Mouse (Mus musculus): Measurements from ENCODE around the gene Gm49325. TPM values are rescaled to one million over a fixed set of nuclear protein-coding genes. Genes with fewer than 3 reads are reported as not detected.
"Not testable (repeated sequence)": the region's sequence is repeated elsewhere in the genome, so short reads cannot be mapped to it uniquely, and the experiment has no call there.

Gene Gm49325
- polyA plus RNA-seq, 1 experiment from 2014 or later: 1.7 TPM

- ATAC-seq (no peak), DNase-seq (ENCODE audit: low spot score) (no peak)
- Histone ChIP-seq H3K27ac (ENCODE audit: low read depth, low read length) (no peak overlapping the region), H3K36me3 (ENCODE audit: control insufficient read depth, insufficient read depth, low read length) (no peaks in the 10 kb centered on the region), H3K9ac (ENCODE audit: low read length) (no peak overlapping the region), H3K4me3 (ENCODE audit: low read depth, low read length) (no peak overlapping the region), H3K27me3 (replicated peaks; ENCODE audit: control insufficient read depth, insufficient read depth, low read length) (no peaks in the 10 kb centered on the region), H3K4me2 (ENCODE audit: low read length) (no peak overlapping the region), H3K4me1 (ENCODE audit: control insufficient read depth, insufficient read depth, low read length) (no peaks in the 10 kb centered on the region), H3K9me3 (replicated peaks; ENCODE audit: control insufficient read depth, low read length) (no peaks in the 10 kb centered on the region)
- WGBS: 89% methylated on average over 4 of the region's 4 CpGs
These were observed 65.5 kb downstream of the Gm49325 start for GRCm38 (mm10) chr10:77671519-77671918.

DNA sequence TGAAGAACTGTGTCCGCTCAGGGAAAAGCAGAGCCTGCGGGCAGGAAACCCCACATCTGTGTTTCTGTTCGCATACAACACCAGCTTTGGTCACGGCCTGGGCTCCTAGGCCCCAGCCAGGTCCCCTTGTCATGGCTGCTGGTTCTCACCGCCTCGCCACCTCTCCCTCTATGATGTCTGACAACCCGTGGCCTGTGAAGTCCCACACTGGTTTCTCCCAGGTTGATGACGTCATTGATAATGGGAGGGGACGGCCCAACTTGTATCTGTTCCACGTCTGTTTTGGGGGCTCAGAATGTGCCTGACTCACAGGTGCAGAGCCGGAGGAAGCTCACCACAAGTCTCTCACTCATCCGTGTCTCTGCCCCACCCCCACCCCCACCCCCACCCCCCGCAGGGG, 67.8 kb downstream of the Gm49325 start:
- DNase-seq (ENCODE audit: low spot score) (no peak), ATAC-seq (no peak)
- H3K36me3 ChIP-seq (ENCODE audit: control insufficient read depth, insufficient read depth, low read length): no peaks in the 10 kb centered on the region
- no peak overlapping the region for H3K9ac ChIP-seq (ENCODE audit: low read length)
- H3K27ac ChIP-seq (ENCODE audit: low read depth, low read length): no peak overlapping the region
- H3K27me3 ChIP-seq (replicated peaks; ENCODE audit: control insufficient read depth, insufficient read depth, low read length): peaks cover 5% of the 10 kb centered on the region; the same call in 1 of the 2 replicates
- H3K4me1 ChIP-seq (ENCODE audit: control insufficient read depth, insufficient read depth, low read length): peaks cover 9% of the 10 kb centered on the region
- WGBS: 63% methylated on average over 13 of the region's 13 CpGs
- no peaks in the 10 kb centered on the region for H3K9me3 ChIP-seq (replicated peaks; ENCODE audit: control insufficient read depth, low read length)
- H3K4me3 ChIP-seq (ENCODE audit: low read depth, low read length): no peak overlapping the region
- H3K4me2 ChIP-seq (ENCODE audit: low read length): no peak overlapping the region

GRCm38 (mm10) chr10:77677562-77677961, 71.6 kb downstream of the Gm49325 start:
- H3K27me3 ChIP-seq (replicated peaks; ENCODE audit: control insufficient read depth, insufficient read depth, low read length): peaks cover 5% of the 10 kb centered on the region; the same call in 1 of the 2 replicates

GRCm38 (mm10) chr10:77682994-77683393, 77.0 kb downstream of the Gm49325 start:
- Histone ChIP-seq H3K27me3 (replicated peaks; ENCODE audit: control insufficient read depth, insufficient read depth, low read length) (peaks cover 8% of the 10 kb centered on the region; the same call in 1 of the 2 replicates), H3K4me3 (ENCODE audit: low read depth, low read length) (no peak overlapping the region)
- WGBS: 75% methylated on average over 7 of the region's 7 CpGs

More at GRCm38 (mm10) chr10:77677562-77677961, 71.6 kb downstream of the Gm49325 start:
- H3K9ac ChIP-seq (ENCODE audit: low read length): peak overlapping the region; percentile 46
- no peaks in the 10 kb centered on the region for H3K36me3 ChIP-seq (ENCODE audit: control insufficient read depth, insufficient read depth, low read length)
- H3K4me1 ChIP-seq (ENCODE audit: control insufficient read depth, insufficient read depth, low read length): peaks cover 9% of the 10 kb centered on the region
- H3K27ac ChIP-seq (ENCODE audit: low read depth, low read length): no peak overlapping the region
- H3K9me3 ChIP-seq (replicated peaks; ENCODE audit: control insufficient read depth, low read length): no peaks in the 10 kb centered on the region
- H3K4me3 ChIP-seq (ENCODE audit: low read depth, low read length): peak overlapping the region; percentile 25
- 0% methylated on average over 35 of the region's 35 CpGs for WGBS
- ATAC-seq (peak; percentile 73), DNase-seq (ENCODE audit: low spot score) (peak; percentile 64)
- peak overlapping the region; percentile 67 for H3K4me2 ChIP-seq (ENCODE audit: low read length)

DNA sequence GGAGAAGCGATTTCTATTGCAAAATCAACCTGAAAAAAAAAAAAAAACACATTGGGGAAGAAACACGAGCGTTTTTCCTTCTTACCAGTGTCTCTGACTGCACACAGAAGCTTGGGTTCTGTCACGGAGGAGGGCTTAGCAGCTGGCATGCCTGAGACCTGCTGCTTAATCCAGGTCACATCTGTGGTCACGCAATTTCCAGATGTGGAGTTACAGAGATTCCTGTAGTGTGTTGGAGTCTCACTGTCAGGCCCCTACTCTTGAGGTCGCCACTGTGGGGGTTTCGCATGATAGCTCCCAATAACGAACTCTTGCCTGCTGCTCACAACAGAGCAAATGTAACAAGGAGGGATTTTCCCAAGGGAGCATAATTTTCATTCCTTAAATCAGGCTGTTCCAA, 78.2 kb downstream of the Gm49325 start:
- DNase-seq (ENCODE audit: low spot score) (no peak), ATAC-seq (no peak)
- no peak overlapping the region for H3K27ac ChIP-seq (ENCODE audit: low read depth, low read length)
- H3K9me3 ChIP-seq (replicated peaks; ENCODE audit: control insufficient read depth, low read length): no peaks in the 10 kb centered on the region
- 38% methylated on average over 8 of the region's 8 CpGs for WGBS
- no peaks in the 10 kb centered on the region for H3K36me3 ChIP-seq (ENCODE audit: control insufficient read depth, insufficient read depth, low read length)
- H3K4me1 ChIP-seq (ENCODE audit: control insufficient read depth, insufficient read depth, low read length): no peaks in the 10 kb centered on the region
- H3K27me3 ChIP-seq (replicated peaks; ENCODE audit: control insufficient read depth, insufficient read depth, low read length): peaks cover 6% of the 10 kb centered on the region; the same call in 1 of the 2 replicates
- no peak overlapping the region for H3K4me2 ChIP-seq (ENCODE audit: low read length)
- H3K9ac ChIP-seq (ENCODE audit: low read length): no peak overlapping the region
- no peak overlapping the region for H3K4me3 ChIP-seq (ENCODE audit: low read depth, low read length)

More at GRCm38 (mm10) chr10:77682994-77683393, 77.0 kb downstream of the Gm49325 start:
- Histone ChIP-seq H3K9me3 (replicated peaks; ENCODE audit: control insufficient read depth, low read length) (no peaks in the 10 kb centered on the region), H3K9ac (ENCODE audit: low read length) (no peak overlapping the region), H3K4me1 (ENCODE audit: control insufficient read depth, insufficient read depth, low read length) (peaks cover 3% of the 10 kb centered on the region), H3K36me3 (ENCODE audit: control insufficient read depth, insufficient read depth, low read length) (no peaks in the 10 kb centered on the region), H3K4me2 (ENCODE audit: low read length) (no peak overlapping the region), H3K27ac (ENCODE audit: low read depth, low read length) (no peak overlapping the region)
- ATAC-seq (no peak), DNase-seq (ENCODE audit: low spot score) (no peak)

DNA sequence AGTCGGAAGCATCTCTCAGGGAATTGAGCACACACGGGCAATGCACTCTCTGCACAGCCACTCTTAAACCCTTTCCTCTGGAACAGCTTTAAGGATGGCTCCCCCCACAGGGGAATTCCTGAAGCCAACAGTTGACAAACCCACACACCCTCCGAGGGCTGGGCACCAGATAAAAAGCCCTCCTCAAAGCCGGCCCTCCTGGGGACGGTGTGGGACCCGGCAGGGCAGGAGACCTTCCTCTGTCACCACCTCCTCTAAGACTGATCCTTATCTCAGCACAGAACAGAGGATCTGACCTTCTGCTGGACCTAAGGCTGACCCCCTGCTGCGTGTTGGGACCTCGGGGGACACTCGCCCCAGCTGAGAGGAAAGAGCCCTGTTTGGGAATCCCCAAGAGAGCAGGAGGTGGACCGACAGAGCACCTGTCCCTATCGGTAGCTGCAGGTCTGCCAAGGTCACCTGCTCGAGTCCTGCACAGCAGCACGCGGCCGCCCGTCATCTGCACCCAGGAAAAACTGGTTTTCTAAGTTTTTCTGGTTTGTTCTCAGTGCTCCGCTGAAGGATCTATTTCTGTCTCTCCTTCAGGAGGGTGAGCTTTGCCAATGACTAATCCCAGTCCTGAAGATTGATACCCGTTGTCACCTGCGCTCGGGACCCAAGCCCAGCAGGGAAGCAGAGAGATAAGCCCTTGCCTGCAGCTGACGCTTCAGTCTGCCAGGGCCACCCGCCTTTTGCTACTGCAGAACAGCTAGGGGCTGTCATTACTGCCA, 80.1 kb downstream of the Gm49325 start, which contains the start of gene Tspear:
Tspear (plus strand) TSS at position 675 of the 770 bp plus-strand sequence.
- Histone ChIP-seq H3K9me3 (replicated peaks; ENCODE audit: control insufficient read depth, low read length) (no peaks in the 10 kb centered on the region), H3K4me2 (ENCODE audit: low read length) (no peak within 1 kb of the TSS), H3K27ac (ENCODE audit: low read depth, low read length) (no peak within 1 kb of the TSS), H3K36me3 (ENCODE audit: control insufficient read depth, insufficient read depth, low read length) (no peaks in the 10 kb centered on the region), H3K27me3 (replicated peaks; ENCODE audit: control insufficient read depth, insufficient read depth, low read length) (peaks cover 6% of the 10 kb centered on the region; the same call in 1 of the 2 replicates), H3K4me3 (ENCODE audit: low read depth, low read length) (no peak within 1 kb of the TSS), H3K9ac (ENCODE audit: low read length) (no peak within 1 kb of the TSS), H3K4me1 (ENCODE audit: control insufficient read depth, insufficient read depth, low read length) (no peaks in the 10 kb centered on the region)
- no peak for ATAC-seq
- 9% methylated on average over 22 of the region's 22 CpGs for WGBS
- no peak for DNase-seq (ENCODE audit: low spot score)

DNA sequence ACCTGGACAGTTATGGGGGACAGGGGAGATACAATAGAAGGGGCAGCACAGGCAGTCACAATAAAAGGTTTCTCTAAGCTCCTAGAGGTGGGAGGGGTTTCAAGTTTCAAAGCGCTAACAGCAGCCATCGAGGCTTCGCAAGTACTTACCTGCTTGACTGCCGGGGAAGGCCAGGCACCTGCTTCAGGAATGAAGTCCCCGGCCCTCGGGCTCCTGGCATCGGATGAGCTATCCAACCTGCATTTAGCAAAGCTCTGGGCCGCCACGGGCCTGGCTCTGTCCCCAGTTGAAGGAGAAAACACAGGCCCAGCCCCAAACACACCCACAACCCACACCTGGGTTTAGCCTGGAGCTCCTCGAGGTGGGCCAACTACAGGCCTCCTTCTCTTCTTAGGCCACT, 81.0 kb downstream of the Gm49325 start:
- Histone ChIP-seq H3K27me3 (replicated peaks; ENCODE audit: control insufficient read depth, insufficient read depth, low read length) (peaks cover 6% of the 10 kb centered on the region; the same call in 1 of the 2 replicates), H3K9ac (ENCODE audit: low read length) (no peak overlapping the region), H3K4me3 (ENCODE audit: low read depth, low read length) (no peak overlapping the region), H3K9me3 (replicated peaks; ENCODE audit: control insufficient read depth, low read length) (no peaks in the 10 kb centered on the region), H3K4me2 (ENCODE audit: low read length) (no peak overlapping the region), H3K36me3 (ENCODE audit: control insufficient read depth, insufficient read depth, low read length) (no peaks in the 10 kb centered on the region), H3K27ac (ENCODE audit: low read depth, low read length) (no peak overlapping the region), H3K4me1 (ENCODE audit: control insufficient read depth, insufficient read depth, low read length) (no peaks in the 10 kb centered on the region)
- DNase-seq (ENCODE audit: low spot score) (no peak), ATAC-seq (no peak)
- 25% methylated on average over 10 of the region's 10 CpGs for WGBS

GRCm38 (mm10) chr10:77690356-77690807, 84.4 kb downstream of the Gm49325 start, which contains the start of gene Gm19402:
Gene Gm19402 (minus strand): TSS chr10:77690757.
- 63% methylated on average over 3 of the region's 3 CpGs for WGBS
- H3K4me1 ChIP-seq (ENCODE audit: control insufficient read depth, insufficient read depth, low read length); H3K36me3 ChIP-seq (ENCODE audit: control insufficient read depth, insufficient read depth, low read length); DNase-seq (ENCODE audit: low spot score); H3K27me3 ChIP-seq (replicated peaks; ENCODE audit: control insufficient read depth, insufficient read depth, low read length); H3K9ac ChIP-seq (ENCODE audit: low read length); ATAC-seq; H3K4me2 ChIP-seq (ENCODE audit: low read length); H3K4me3 ChIP-seq (ENCODE audit: low read depth, low read length); H3K27ac ChIP-seq (ENCODE audit: low read depth, low read length); H3K9me3 ChIP-seq (replicated peaks; ENCODE audit: control insufficient read depth, low read length): not testable (repeated sequence)
